Mouse (Mus musculus) ES-Bruce4 (cell line): ENCODE data around the gene Slc45a1.
A peak's percentile ranks its signal among the peaks of the same experiment; 100 is the strongest.

Experiments used
- CTCF ChIP-seq: IDR thresholded peaks from one replicate; pipeline ENCODE4 v1.8.1; 2011; ENCODE audit warnings: low read depth, low read length
- EP300 ChIP-seq: IDR thresholded peaks from 2 replicates; pipeline ENCODE4 v1.6.1; 2011; ENCODE audit warnings: low read depth, low read length; ENCODE audit not compliant: insufficient read depth
- POLR2A ChIP-seq: IDR thresholded peaks from one replicate; pipeline ENCODE4 v1.8.1; 2011; ENCODE audit warnings: low read length; ENCODE audit not compliant: insufficient read depth

DNA sequence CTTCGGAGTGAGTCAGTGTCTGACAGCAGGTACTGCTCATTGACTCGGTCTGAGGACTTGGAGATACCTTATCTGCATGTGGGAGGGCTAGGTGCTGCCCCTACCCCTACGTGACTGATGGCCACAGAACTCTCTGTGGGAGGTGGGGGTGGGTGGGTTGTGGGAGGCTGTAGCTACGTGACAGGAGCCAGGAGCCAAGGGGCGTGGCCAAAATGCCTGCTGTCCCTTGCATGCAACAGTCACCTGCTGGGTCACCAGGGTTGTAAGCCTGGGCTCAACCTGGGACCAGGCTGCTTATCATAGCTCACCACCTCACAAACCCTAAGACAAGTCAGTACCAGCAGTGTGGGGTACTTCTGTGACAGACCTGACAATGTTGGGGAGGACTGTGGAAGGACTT is 28.4 kb upstream of the Slc45a1 start:
- TF ChIP-seq POLR2A: no peak
- no peak for TF ChIP-seq CTCF
- peak; percentile 76; the same call in 1 of the 2 replicates for TF ChIP-seq EP300
